Mouse (Mus musculus) hindbrain, embryonic 13.5 days (tissue): ENCODE measurements around the gene Stk38. TPM values are rescaled to one million over a fixed set of nuclear protein-coding genes. Genes with fewer than 3 reads are reported as not detected.

Experiments used
- ATAC-seq: fragments of 200-750 bp; cut with Nextera tagmentation; 2 replicates; pipeline ENCODE4 v1.8.0; 2017; ENCODE audit warnings: moderate TSS enrichment; ENCODE audit not compliant: low FRiP score
- H3K27ac ChIP-seq: fragments of 300-500 bp; sonication (generic); 2 replicates; pipeline ENCODE4 v1.5.1; 2015; ENCODE audit warnings: inconsistent platforms, mild to moderate bottlenecking, moderate library complexity
- H3K27me3 ChIP-seq: fragments of 300-500 bp; sonication (generic); 2 replicates; pipeline ENCODE4 v1.6.1; 2015; ENCODE audit warnings: mild to moderate bottlenecking, inconsistent platforms
- H3K36me3 ChIP-seq: fragments of 300-500 bp; sonication (generic); 2 replicates; pipeline ENCODE4 v1.6.1; 2015; ENCODE audit warnings: mild to moderate bottlenecking, inconsistent platforms
- H3K4me1 ChIP-seq: fragments of 300-500 bp; sonication (generic); replicated peaks from 2 replicates; pipeline ENCODE4 v1.6.1; 2015; ENCODE audit warnings: inconsistent platforms
- H3K4me2 ChIP-seq: fragments of 300-500 bp; sonication (generic); 2 replicates; pipeline ENCODE4 v1.6.1; 2015; ENCODE audit warnings: inconsistent platforms, mild to moderate bottlenecking, moderate library complexity
- H3K4me3 ChIP-seq: fragments of 300-500 bp; sonication (generic); 2 replicates; pipeline ENCODE4 v1.5.1; 2015; ENCODE audit warnings: mild to moderate bottlenecking, inconsistent platforms
- H3K9ac ChIP-seq: fragments of 300-500 bp; sonication (generic); 2 replicates; pipeline ENCODE4 v1.6.1; 2015; ENCODE audit warnings: mild to moderate bottlenecking, inconsistent platforms
- H3K9me3 ChIP-seq: fragments of 300-500 bp; sonication (generic); 2 replicates; pipeline ENCODE4 v1.6.1; 2016; ENCODE audit warnings: inconsistent platforms
- WGBS: fragments of 180-500 bp; shearing (Covaris S2); methylation state at CpG from one replicate; pipeline ENCODE4 v1.1.7; 2015; 5-methylcytosine and 5-hydroxymethylcytosine counted together
- polyA plus RNA-seq: library from polyadenylated mRNA; unstranded; fragments of >200 nt; fragmentation: Nextera tagmentation; extraction: Ambion mirVana; gene quantifications from 2 replicates; pipeline ENCODE4 v1.2.1, GENCODE M21; 2015

The Stk38 gene
- polyA plus RNA-seq, 1 experiment from 2014 or later = 111 TPM

DNA sequence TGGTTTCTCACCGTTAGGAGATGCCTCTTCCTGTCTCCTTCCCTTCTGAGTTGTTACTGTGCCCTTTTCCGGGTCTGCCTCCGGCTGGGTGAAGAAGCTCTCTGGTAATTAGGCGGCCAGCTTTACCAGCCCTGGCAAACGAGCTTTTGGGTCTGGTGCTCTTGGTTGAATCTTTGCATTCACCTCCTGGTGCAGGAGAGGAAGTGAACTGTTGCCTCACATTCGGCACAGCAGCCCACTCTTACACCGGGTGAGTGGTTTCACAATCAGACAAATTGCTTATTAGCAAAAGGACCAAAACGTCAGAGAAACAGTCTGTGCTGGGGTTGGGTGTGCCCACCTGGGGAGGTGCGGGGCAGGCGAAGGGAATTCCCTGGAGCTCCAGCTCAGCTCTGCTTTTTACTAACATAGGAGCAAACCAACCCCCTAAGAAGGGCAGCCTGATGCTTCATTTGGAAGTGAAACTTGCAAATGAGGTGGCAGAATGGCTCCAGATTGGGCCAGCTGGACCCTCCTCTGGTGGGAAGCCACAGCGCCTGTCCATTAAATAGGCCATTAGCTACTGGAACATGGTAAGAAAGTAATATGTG, 40.7 kb downstream of the Stk38 start:
- H3K4me1 ChIP-seq = no peaks in the 10 kb centered on the region
- no peak for ATAC-seq
- no peak overlapping the region for H3K4me2 ChIP-seq
- H3K4me3 ChIP-seq = no peak overlapping the region
- H3K36me3 ChIP-seq = peaks cover 100% of the 10 kb centered on the region
- no peak overlapping the region for H3K27ac ChIP-seq
- no peak overlapping the region for H3K9ac ChIP-seq
- H3K27me3 ChIP-seq = no peaks in the 10 kb centered on the region
- no peaks in the 10 kb centered on the region for H3K9me3 ChIP-seq
- WGBS = 80% methylated on average over 11 of the region's 11 CpGs

- no peak overlapping the region for H3K9ac ChIP-seq
- H3K27me3 ChIP-seq = no peaks in the 10 kb centered on the region
- no peak overlapping the region for H3K4me2 ChIP-seq
- H3K36me3 ChIP-seq = peaks cover 71% of the 10 kb centered on the region
- no peak for ATAC-seq
- WGBS = 94% methylated on average over 10 of the region's 10 CpGs
- no peaks in the 10 kb centered on the region for H3K4me1 ChIP-seq
- no peak overlapping the region for H3K4me3 ChIP-seq
- no peak overlapping the region for H3K27ac ChIP-seq
- H3K9me3 ChIP-seq = no peaks in the 10 kb centered on the region
Measured at GRCm38 (mm10) chr17:28961596-28961995, 46.2 kb downstream of the Stk38 start.

DNA sequence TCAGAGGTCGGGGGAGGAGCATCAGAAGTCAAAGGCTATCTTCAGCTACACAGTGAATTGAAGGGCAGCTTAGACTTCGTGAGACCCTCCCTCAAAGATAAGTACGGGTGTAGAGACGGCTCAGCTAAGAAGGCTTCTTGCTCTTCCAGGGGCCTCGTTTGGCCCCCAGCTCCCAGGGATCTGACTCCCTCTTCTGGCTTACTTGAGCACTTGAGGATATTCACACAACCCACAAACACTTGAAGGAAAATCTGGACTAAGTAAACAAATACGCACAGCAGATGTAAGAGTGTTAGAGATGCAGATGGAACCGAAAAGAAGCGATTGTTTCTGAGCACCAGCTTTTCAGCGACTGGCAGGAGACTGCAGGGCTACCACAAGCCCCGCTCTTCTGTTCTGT, 47.2 kb downstream of the Stk38 start:
- WGBS = 78% methylated on average over 10 of the region's 10 CpGs

DNA sequence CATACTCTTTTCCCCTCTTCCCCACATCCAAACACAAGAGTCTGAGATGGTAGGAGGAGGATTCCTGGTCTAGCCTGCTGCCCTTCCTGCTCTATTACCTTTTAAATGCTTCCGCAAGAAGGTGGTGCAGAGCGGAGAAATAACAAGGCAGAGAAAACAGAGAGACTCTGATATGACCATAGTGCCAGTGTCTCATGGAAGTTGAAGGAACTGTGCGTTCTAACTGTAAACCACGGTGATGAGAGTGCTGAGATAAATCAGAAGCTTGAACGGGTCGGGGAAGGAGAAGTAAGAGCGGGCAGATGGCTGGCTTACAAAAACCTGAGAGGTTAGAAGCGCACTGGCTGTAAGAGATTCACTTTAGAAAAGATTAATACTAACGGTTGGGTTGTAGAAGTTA, 53.4 kb downstream of the Stk38 start:
- no peaks in the 10 kb centered on the region for H3K27me3 ChIP-seq
- peaks cover 16% of the 10 kb centered on the region for H3K36me3 ChIP-seq
- no peak overlapping the region for H3K27ac ChIP-seq
- no peak overlapping the region; the same call in 1 of the 2 replicates for H3K4me2 ChIP-seq
- H3K9me3 ChIP-seq = no peaks in the 10 kb centered on the region
- no peak overlapping the region for H3K9ac ChIP-seq
- 98% methylated on average over 9 of the region's 9 CpGs for WGBS
- ATAC-seq = no peak
- H3K4me1 ChIP-seq = peaks cover 27% of the 10 kb centered on the region
- H3K4me3 ChIP-seq = 0 out of 2 replicates have a peak overlapping the region, but pooled peaks have one; percentile 68

More for the DNA sequence above, 47.2 kb downstream of the Stk38 start:
- no peaks in the 10 kb centered on the region for H3K9me3 ChIP-seq
- H3K4me2 ChIP-seq = no peak overlapping the region
- H3K27ac ChIP-seq = no peak overlapping the region
- H3K4me3 ChIP-seq = no peak overlapping the region
- no peak for ATAC-seq
- no peaks in the 10 kb centered on the region for H3K4me1 ChIP-seq
- H3K9ac ChIP-seq = no peak overlapping the region
- no peaks in the 10 kb centered on the region for H3K27me3 ChIP-seq
- peaks cover 67% of the 10 kb centered on the region for H3K36me3 ChIP-seq

GRCm38 (mm10) chr17:28953251-28953650, 54.5 kb downstream of the Stk38 start:
- Histone ChIP-seq H3K4me2 (peak overlapping the region; percentile 88), H3K4me1 (peaks cover 27% of the 10 kb centered on the region), H3K27me3 (no peaks in the 10 kb centered on the region), H3K36me3 (peaks cover 15% of the 10 kb centered on the region), H3K4me3 (peak overlapping the region; percentile 68), H3K27ac (peak overlapping the region; percentile 98), H3K9ac (peak overlapping the region; percentile 83), H3K9me3 (no peaks in the 10 kb centered on the region)
- 30% methylated on average over 9 of the region's 9 CpGs for WGBS
- ATAC-seq = no peak

DNA sequence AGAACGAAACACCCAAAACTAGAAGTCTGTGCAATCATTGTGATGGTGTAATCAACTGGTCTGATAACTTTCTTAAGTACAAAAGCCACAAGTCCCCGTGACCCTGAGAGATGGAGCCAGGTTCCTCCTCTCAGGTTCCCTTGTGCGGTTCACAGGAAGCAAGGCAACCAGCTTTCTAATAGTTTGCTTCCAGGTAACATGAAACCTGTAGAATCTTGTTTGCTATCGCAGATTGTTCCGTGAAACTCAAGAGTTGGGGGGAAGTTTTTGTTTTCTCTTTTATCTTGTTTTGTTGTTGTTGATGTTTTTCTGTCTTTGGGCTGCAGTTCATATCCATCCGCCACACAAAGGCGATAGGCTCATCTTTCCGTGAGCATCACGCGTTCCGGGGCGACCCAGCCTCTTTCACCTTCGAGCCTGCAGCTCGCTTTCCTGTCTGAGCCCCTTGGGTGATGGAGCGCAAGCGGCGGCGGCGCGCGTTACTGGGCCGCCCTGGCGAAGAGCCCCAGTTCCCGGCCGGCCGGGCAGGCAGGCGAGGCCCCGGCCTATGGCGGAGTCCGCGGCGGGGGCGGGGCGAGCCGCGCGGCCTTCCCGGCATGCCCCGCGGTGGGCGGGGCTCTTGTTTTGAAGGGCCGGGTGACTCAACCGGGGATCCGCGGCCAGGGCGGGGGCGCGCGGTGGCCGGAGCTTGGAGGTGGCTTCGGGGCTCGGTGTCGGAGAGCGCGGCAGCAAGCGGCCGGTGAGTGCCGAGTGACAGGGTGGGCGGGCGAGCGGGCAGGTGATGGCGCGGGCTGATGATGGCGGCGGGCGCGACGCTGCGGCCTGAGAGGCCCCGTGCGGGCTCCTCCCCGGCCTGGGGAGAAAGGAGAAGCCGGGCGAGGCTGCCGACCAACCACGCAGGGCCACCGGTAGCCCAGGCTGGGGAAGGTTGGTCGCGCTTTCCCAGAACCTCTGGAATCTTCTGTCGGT, 55.7 kb downstream of the Stk38 start, which contains the start of gene Kctd20:
Gene Kctd20 (plus strand): TSS at position 120 of the 969 bp plus-strand sequence.
- H3K36me3 ChIP-seq = peaks cover 9% of the 10 kb centered on the region; the same call in 1 of the 2 replicates
- 1% methylated on average over 73 of the region's 80 CpGs for WGBS
- H3K4me3 ChIP-seq = peak within 1 kb of the TSS; percentile 68
- H3K4me2 ChIP-seq = peak within 1 kb of the TSS; percentile 88
- H3K9me3 ChIP-seq = no peaks in the 10 kb centered on the region
- ATAC-seq = peak; percentile 93
- peak within 1 kb of the TSS; percentile 83 for H3K9ac ChIP-seq
- H3K27me3 ChIP-seq = no peaks in the 10 kb centered on the region
- H3K4me1 ChIP-seq = peaks cover 27% of the 10 kb centered on the region
- H3K27ac ChIP-seq = peak within 1 kb of the TSS; percentile 98

DNA sequence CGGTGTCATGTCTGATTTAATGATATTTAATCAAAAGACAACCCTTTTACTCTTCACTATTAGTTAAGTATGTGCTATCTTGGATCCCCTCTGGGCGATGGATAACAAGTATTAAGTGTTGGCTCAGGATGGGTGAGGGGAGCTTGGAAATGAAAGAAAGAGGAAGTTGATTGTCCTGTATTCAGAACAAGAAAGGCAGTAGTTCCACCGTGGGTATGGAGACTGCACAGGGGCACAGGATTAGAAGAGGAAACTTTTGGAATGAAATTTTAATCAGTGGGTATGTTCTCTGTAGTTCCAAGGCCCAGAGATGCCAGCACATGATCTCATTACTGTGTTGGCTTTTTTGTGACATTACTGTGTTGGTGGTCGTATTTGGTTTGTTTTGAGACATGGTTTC, 57.0 kb downstream of the Stk38 start:
- WGBS = 83% methylated on average over 4 of the region's 4 CpGs
- H3K27ac ChIP-seq = no peak overlapping the region
- H3K9me3 ChIP-seq = no peaks in the 10 kb centered on the region
- ATAC-seq = no peak
- peaks cover 27% of the 10 kb centered on the region for H3K4me1 ChIP-seq
- 0 out of 2 replicates have a peak overlapping the region, but pooled peaks have one; percentile 83 for H3K9ac ChIP-seq
- H3K27me3 ChIP-seq = no peaks in the 10 kb centered on the region
- H3K4me2 ChIP-seq = no peak overlapping the region
- H3K4me3 ChIP-seq = no peak overlapping the region
- H3K36me3 ChIP-seq = no peaks in the 10 kb centered on the region

GRCm38 (mm10) chr17:28948661-28949060, 59.1 kb downstream of the Stk38 start:
- H3K4me1 ChIP-seq = peaks cover 15% of the 10 kb centered on the region
- 84% methylated on average over 4 of the region's 4 CpGs for WGBS
- no peaks in the 10 kb centered on the region for H3K36me3 ChIP-seq
- no peak overlapping the region for H3K27ac ChIP-seq
- no peaks in the 10 kb centered on the region for H3K27me3 ChIP-seq
- no peak overlapping the region for H3K9ac ChIP-seq
- ATAC-seq = no peak
- no peaks in the 10 kb centered on the region for H3K9me3 ChIP-seq
- no peak overlapping the region for H3K4me2 ChIP-seq
- H3K4me3 ChIP-seq = no peak overlapping the region

- no peak overlapping the region for H3K4me2 ChIP-seq
- no peaks in the 10 kb centered on the region for H3K27me3 ChIP-seq
- no peak overlapping the region for H3K9ac ChIP-seq
- H3K36me3 ChIP-seq = no peaks in the 10 kb centered on the region
- no peaks in the 10 kb centered on the region for H3K9me3 ChIP-seq
- no peak for ATAC-seq
- no peak overlapping the region for H3K4me3 ChIP-seq
- peaks cover 8% of the 10 kb centered on the region for H3K4me1 ChIP-seq
- 91% methylated on average over 19 of the region's 19 CpGs for WGBS
- no peak overlapping the region for H3K27ac ChIP-seq
Measured at GRCm38 (mm10) chr17:28947011-28947939, 60.5 kb downstream of the Stk38 start.

DNA sequence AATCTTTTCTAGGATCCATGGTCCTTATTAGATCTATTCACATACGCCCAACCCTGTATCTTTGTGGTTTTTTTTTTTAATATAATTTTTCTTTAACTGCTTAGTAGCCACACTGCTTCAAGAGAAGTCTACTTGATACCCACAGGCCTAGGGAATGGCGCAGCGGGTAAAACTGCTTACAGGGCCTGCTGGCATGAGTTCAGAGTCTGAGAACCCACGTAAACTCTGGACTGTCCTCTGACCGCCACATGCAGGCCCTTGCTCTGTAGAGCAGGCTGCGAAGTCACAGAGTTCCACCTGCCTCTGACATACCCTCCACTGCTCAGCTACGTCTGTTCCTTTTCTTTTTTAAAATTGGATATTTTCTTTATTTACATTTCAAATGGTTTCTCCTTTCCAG, 63.3 kb downstream of the Stk38 start:
- 96% methylated on average over 7 of the region's 7 CpGs for WGBS
- Histone ChIP-seq H3K27me3 (no peaks in the 10 kb centered on the region), H3K9me3 (no peaks in the 10 kb centered on the region), H3K4me2 (no peak overlapping the region), H3K36me3 (no peaks in the 10 kb centered on the region), H3K27ac (no peak overlapping the region), H3K4me3 (no peak overlapping the region), H3K9ac (no peak overlapping the region), H3K4me1 (no peaks in the 10 kb centered on the region)
- ATAC-seq = no peak

DNA sequence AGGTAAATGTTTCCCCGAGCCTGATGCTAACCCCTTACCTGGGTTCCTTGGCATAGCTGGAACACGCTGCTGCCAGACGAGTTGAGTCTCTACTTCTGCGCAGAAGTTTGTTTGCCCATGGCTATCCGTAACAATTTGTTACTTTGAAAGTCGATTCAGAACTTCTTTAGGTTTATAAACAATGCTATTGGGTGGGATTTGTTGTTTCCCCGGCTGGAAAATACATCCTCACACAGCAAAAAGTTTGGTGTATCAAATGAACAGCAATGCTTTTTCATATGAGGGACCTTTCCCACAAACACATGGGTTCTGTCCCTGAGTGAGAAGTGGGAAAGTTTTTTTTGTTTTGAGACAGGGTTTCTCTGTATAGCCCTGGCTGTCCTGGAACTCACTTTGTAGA, 64.1 kb downstream of the Stk38 start, which contains the start of gene Pxt1:
Gene Pxt1 (minus strand): TSS at position 101 of the 400 bp plus-strand sequence.
- no peak within 1 kb of the TSS for H3K9ac ChIP-seq
- H3K27ac ChIP-seq = no peak within 1 kb of the TSS
- H3K4me2 ChIP-seq = no peak within 1 kb of the TSS
- H3K27me3 ChIP-seq = no peaks in the 10 kb centered on the region
- no peaks in the 10 kb centered on the region for H3K4me1 ChIP-seq
- ATAC-seq = no peak
- H3K4me3 ChIP-seq = no peak within 1 kb of the TSS
- H3K36me3 ChIP-seq = no peaks in the 10 kb centered on the region
- 93% methylated on average over 7 of the region's 7 CpGs for WGBS
- H3K9me3 ChIP-seq = no peaks in the 10 kb centered on the region

GRCm38 (mm10) chr17:28942101-28942500, 65.7 kb downstream of the Stk38 start:
- H3K4me1 ChIP-seq = no peaks in the 10 kb centered on the region
- H3K9ac ChIP-seq = no peak overlapping the region
- no peak overlapping the region for H3K4me2 ChIP-seq
- ATAC-seq = no peak
- no peaks in the 10 kb centered on the region for H3K36me3 ChIP-seq
- H3K27me3 ChIP-seq = no peaks in the 10 kb centered on the region
- H3K4me3 ChIP-seq = no peak overlapping the region
- 82% methylated on average over 10 of the region's 11 CpGs for WGBS
- no peaks in the 10 kb centered on the region for H3K9me3 ChIP-seq
- no peak overlapping the region for H3K27ac ChIP-seq
